ENCODE assay signal across 9 mouse cellular contexts in the genomic region with DNA sequence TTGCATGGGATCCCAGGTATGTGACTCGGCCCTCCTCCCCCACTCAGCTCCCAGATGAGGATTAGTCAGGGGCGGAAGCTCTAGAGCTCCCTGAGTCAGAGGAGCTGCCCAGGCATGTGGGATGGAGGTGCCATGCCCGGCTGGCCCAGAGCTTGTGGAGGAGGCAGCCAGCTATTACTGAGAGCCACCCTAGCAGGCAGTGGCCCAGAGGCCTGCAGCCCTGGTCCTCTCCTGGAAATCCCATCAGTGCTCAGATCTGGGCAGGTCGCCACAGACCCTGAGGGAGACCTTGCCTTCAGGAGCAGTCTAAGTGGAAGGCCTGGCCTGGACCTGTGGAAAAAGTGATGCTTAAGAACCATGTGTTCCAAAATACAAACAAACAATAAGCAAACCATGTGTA. TPM values are rescaled to one million over a fixed set of nuclear protein-coding genes. Genes with fewer than 3 reads are reported as not detected.
DNase-seq lines count a peak whose midpoint lies in the region; ATAC-seq and TF ChIP-seq lines count a peak whose summit lies in the region.
"Had no signal": no experiment of that assay in that cellular context is flagged by ENCODE, and none has a peak within 500 bp of the region (broad histone marks: within the 10 kb centered on the region; RNA-seq: fewer than 3 reads in every experiment).

No protein-coding gene starts in this region.

- H3K36me3 ChIP-seq in lung, embryonic 15.5 days = no peaks in the 10 kb centered on the region
- H3K36me3 ChIP-seq in lung, postnatal 0 days (ENCODE audit: insufficient read depth, low read length) = no peaks in the 10 kb centered on the region
- H3K36me3 ChIP-seq in myocyte (ENCODE audit: control insufficient read depth, insufficient read depth) = no peaks in the 10 kb centered on the region
- H3K36me3 ChIP-seq in hindbrain, embryonic 16.5 days (ENCODE audit: control insufficient read depth, insufficient read depth, low read length) = no peaks in the 10 kb centered on the region
- H3K36me3 ChIP-seq in midbrain, embryonic 14.5 days (ENCODE audit: control insufficient read depth, insufficient read depth, low read length) = no peaks in the 10 kb centered on the region

- DNase-seq in lung, postnatal 0 days (ENCODE audit: low spot score) = no peak
- DNase-seq in adrenal gland, postnatal 14 days = peak; percentile 65
- DNase-seq in gastrocnemius, adult 18-20 months (ENCODE audit: low spot score) = peak; percentile 64
- DNase-seq in midbrain, embryonic 14.5 days = no peak

- H3K4me2 ChIP-seq in lung, embryonic 15.5 days = no peak overlapping the region
- H3K4me2 ChIP-seq in lung, postnatal 0 days (replicated peaks; ENCODE audit: low read depth, low read length) = no peak overlapping the region
- peak overlapping the region; percentile 53 for H3K4me2 ChIP-seq in myocyte (ENCODE audit: low read depth)
- no peak overlapping the region for H3K4me2 ChIP-seq in hindbrain, embryonic 16.5 days (ENCODE audit: low read length)
- no peak overlapping the region for H3K4me2 ChIP-seq in midbrain, embryonic 14.5 days (ENCODE audit: low read length)

- H3K9ac ChIP-seq in lung, embryonic 15.5 days = no peak overlapping the region
- no peak overlapping the region for H3K9ac ChIP-seq in lung, postnatal 0 days (replicated peaks; ENCODE audit: low read depth)
- no peak overlapping the region for H3K9ac ChIP-seq in hindbrain, embryonic 16.5 days (ENCODE audit: low read depth, low read length)
- H3K9ac ChIP-seq in midbrain, embryonic 14.5 days (replicated peaks; ENCODE audit: low read length) = no peak overlapping the region

- H3K9me3 ChIP-seq in lung, embryonic 15.5 days = no peaks in the 10 kb centered on the region
- no peaks in the 10 kb centered on the region for H3K9me3 ChIP-seq in lung, postnatal 0 days (ENCODE audit: low read length)
- H3K9me3 ChIP-seq in hindbrain, embryonic 16.5 days (ENCODE audit: control insufficient read depth, low read length) = no peaks in the 10 kb centered on the region
- no peaks in the 10 kb centered on the region for H3K9me3 ChIP-seq in midbrain, embryonic 14.5 days (ENCODE audit: control insufficient read depth, low read length)
- H3K9me3 ChIP-seq: limb, embryonic 13.5 days had no signal

- TF ChIP-seq EP300 in lung, postnatal 0 days (IDR thresholded peaks at IDR 0.05) = no peak

- H3K27ac ChIP-seq in lung, embryonic 15.5 days = peak overlapping the region; percentile 79
- H3K27ac ChIP-seq in lung, postnatal 0 days (ENCODE audit: low read length) = no peak overlapping the region
- no peak overlapping the region for H3K27ac ChIP-seq in hindbrain, embryonic 16.5 days (ENCODE audit: low read depth, low read length)
- no peak overlapping the region for H3K27ac ChIP-seq in midbrain, embryonic 14.5 days (replicated peaks; ENCODE audit: low read depth, low read length)

- ATAC-seq in lung, embryonic 15.5 days (ENCODE audit: borderline replicate concordance, extremely low read depth, low FRiP score, low TSS enrichment) = no peak
- no peak for ATAC-seq in lung, postnatal 0 days
- no peak for ATAC-seq in hindbrain, embryonic 16.5 days
- ATAC-seq in midbrain, embryonic 14.5 days (ENCODE audit: low FRiP score, low TSS enrichment) = no peak
- ATAC-seq: activated CD4-positive, CD25-positive, alpha-beta regulatory T cell, adult 4 months had no signal

- WGBS in lung, embryonic 15.5 days = 69% methylated on average over 4 of the region's 4 CpGs
- WGBS in lung, postnatal 0 days = 75% methylated on average over 4 of the region's 4 CpGs
- WGBS in hindbrain, embryonic 16.5 days = 84% methylated on average over 4 of the region's 4 CpGs
- WGBS in midbrain, embryonic 14.5 days = 67% methylated on average over 4 of the region's 4 CpGs

- peaks cover 50% of the 10 kb centered on the region for H3K4me1 ChIP-seq in lung, embryonic 15.5 days
- peaks cover 28% of the 10 kb centered on the region for H3K4me1 ChIP-seq in lung, postnatal 0 days (ENCODE audit: insufficient read depth, low read depth, low read length)
- peaks cover 12% of the 10 kb centered on the region for H3K4me1 ChIP-seq in hindbrain, embryonic 16.5 days (ENCODE audit: control insufficient read depth, insufficient read depth, low read depth, low read length)
- H3K4me1 ChIP-seq in midbrain, embryonic 14.5 days (ENCODE audit: control insufficient read depth, insufficient read depth, low read length) = peaks cover 8% of the 10 kb centered on the region; the same call in 1 of the 2 replicates

- no peaks in the 10 kb centered on the region for H3K27me3 ChIP-seq in lung, embryonic 15.5 days
- H3K27me3 ChIP-seq in lung, postnatal 0 days (replicated peaks; ENCODE audit: insufficient read depth, low read length) = no peaks in the 10 kb centered on the region
- no peaks in the 10 kb centered on the region for H3K27me3 ChIP-seq in myocyte (ENCODE audit: control insufficient read depth, insufficient read depth, insufficient read length)
- no peaks in the 10 kb centered on the region for H3K27me3 ChIP-seq in hindbrain, embryonic 16.5 days (replicated peaks; ENCODE audit: control insufficient read depth, insufficient read depth, low read length)
- 0 out of 2 replicates have a peak, but pooled peaks cover 2% of the 10 kb centered on the region for H3K27me3 ChIP-seq in midbrain, embryonic 14.5 days (ENCODE audit: control insufficient read depth, insufficient read depth, low read length)
- H3K27me3 ChIP-seq: limb, embryonic 13.5 days had no signal

- TF ChIP-seq CTCF in lung, postnatal 0 days (IDR thresholded peaks at IDR 0.05) = no peak

- TF ChIP-seq POLR2A in myocyte (IDR thresholded peaks at IDR 0.05; ENCODE audit: insufficient read length, low read depth) = peak; percentile 36

- no peak overlapping the region for H3ac ChIP-seq in myocyte (ENCODE audit: control insufficient read depth, insufficient read length)

- no peak overlapping the region for H3K4me3 ChIP-seq in lung, embryonic 15.5 days
- H3K4me3 ChIP-seq in lung, postnatal 0 days (ENCODE audit: low read depth, low read length) = no peak overlapping the region
- no peak overlapping the region for H3K4me3 ChIP-seq in myocyte
- H3K4me3 ChIP-seq in hindbrain, embryonic 16.5 days (ENCODE audit: low read length) = no peak overlapping the region
- no peak overlapping the region for H3K4me3 ChIP-seq in midbrain, embryonic 14.5 days (replicated peaks; ENCODE audit: low read depth, low read length)
- H3K4me3 ChIP-seq: limb, embryonic 13.5 days had no signal

- H3K79me2 ChIP-seq in myocyte (ENCODE audit: control insufficient read depth, insufficient read depth) = peaks cover 81% of the 10 kb centered on the region

TF ChIP-seq in myocyte, 11 proteins besides CTCF, POLR2A, EP300 and RAD21:
- TF ChIP-seq MAX (IDR thresholded peaks at IDR 0.05; ENCODE audit: low read depth) = no peak
- no peak for TF ChIP-seq E2F4 (IDR thresholded peaks at IDR 0.05; ENCODE audit: insufficient read depth)
- TF ChIP-seq USF1 (IDR thresholded peaks at IDR 0.05; ENCODE audit: low read depth) = no peak
- no peak for TF ChIP-seq MYOG (IDR thresholded peaks at IDR 0.05; ENCODE audit: control insufficient read depth in 1 of 3, insufficient read depth in 1 of 3, insufficient read length in 2 of 3, low read depth in 2 of 3)
- TF ChIP-seq REST (IDR thresholded peaks at IDR 0.05; ENCODE audit: insufficient read depth, insufficient read length) = no peak
- no peak for TF ChIP-seq CEBPB (IDR thresholded peaks at IDR 0.05; ENCODE audit: insufficient read depth, poor library complexity, severe bottlenecking)
- TF ChIP-seq SRF (IDR thresholded peaks at IDR 0.05; ENCODE audit: control insufficient read depth, insufficient read length, low read depth) = no peak
- no peak for TF ChIP-seq MYOD1 (IDR thresholded peaks at IDR 0.05; ENCODE audit: control insufficient read depth in 1 of 3, insufficient read length in 2 of 3, low read depth in 2 of 3)
- no peak for TF ChIP-seq TCF12 (IDR thresholded peaks at IDR 0.05; ENCODE audit: insufficient read depth, poor library complexity, severe bottlenecking)
- no peak for TF ChIP-seq TCF3 (IDR thresholded peaks at IDR 0.05; ENCODE audit: insufficient read length, low read depth)
- no peak for TF ChIP-seq POLR2AphosphoS2 (IDR thresholded peaks at IDR 0.05; ENCODE audit: insufficient read length, low read depth)
TF ChIP-seq in myocyte: peak in this region for 0.

RNA-seq across cellular contexts. Expression of a gene that starts 7.0 kb away (rescaled TPM):
- 3.7 and 4.3 TPM in 2 replicates for polyA plus RNA-seq in lung, embryonic 15.5 days (2015; fragmentation: Nextera tagmentation; extraction: Ambion mirVana)
- polyA plus RNA-seq in lung, postnatal 0 days (2015; fragmentation: Nextera tagmentation; extraction: Ambion mirVana) = 4.9 and 5.2 TPM in 2 replicates
- total RNA-seq in adrenal gland, postnatal 14 days (2021) = 25.3 and 33.2 TPM in 2 replicates
- total RNA-seq in gastrocnemius, adult 18-20 months (2021) = 10 to 100 TPM in 1 of 2 experiments, 1 to 10 TPM in 1; 7.7 to 11.0 TPM
- polyA plus RNA-seq in myocyte (2012; fragmentation: generic; extraction: Trizol) = 70.1 TPM
- 1.0 and 1.1 TPM in 2 replicates for polyA plus RNA-seq in hindbrain, embryonic 16.5 days (2015; fragmentation: Nextera tagmentation; extraction: Ambion mirVana)
- polyA plus RNA-seq in midbrain, embryonic 14.5 days (2014; fragmentation: Nextera tagmentation; extraction: Ambion mirVana) = 0.89 and 1.6 TPM in 2 replicates

RNA-seq across cellular contexts. Expression of a gene that starts 24.2 kb away (rescaled TPM):
- 8.3 and 9.3 TPM in 2 replicates for polyA plus RNA-seq in lung, embryonic 15.5 days (2015; fragmentation: Nextera tagmentation; extraction: Ambion mirVana)
- polyA plus RNA-seq in lung, postnatal 0 days (2015; fragmentation: Nextera tagmentation; extraction: Ambion mirVana) = 29.9 and 43.0 TPM in 2 replicates
- 34.1 and 37.6 TPM in 2 replicates for total RNA-seq in adrenal gland, postnatal 14 days (2021)
- 1,000 to 10,000 TPM in 1 of 2 experiments, 100 to 1,000 TPM in 1; 975 to 1,075 TPM for total RNA-seq in gastrocnemius, adult 18-20 months (2021)
- 202 TPM for polyA plus RNA-seq in myocyte (2012; fragmentation: generic; extraction: Trizol)
- polyA plus RNA-seq in hindbrain, embryonic 16.5 days (2015; fragmentation: Nextera tagmentation; extraction: Ambion mirVana) = 7.7 and 7.9 TPM in 2 replicates
- polyA plus RNA-seq in midbrain, embryonic 14.5 days (2014; fragmentation: Nextera tagmentation; extraction: Ambion mirVana) = 2.8 and 3.1 TPM in 2 replicates

RNA-seq across cellular contexts. Expression of a gene that starts 48.9 kb away (rescaled TPM):
- polyA plus RNA-seq in lung, embryonic 15.5 days (2015; fragmentation: Nextera tagmentation; extraction: Ambion mirVana) = 232 and 246 TPM in 2 replicates
- 130 and 152 TPM in 2 replicates for polyA plus RNA-seq in lung, postnatal 0 days (2015; fragmentation: Nextera tagmentation; extraction: Ambion mirVana)
- 48.4 and 54.1 TPM in 2 replicates for total RNA-seq in adrenal gland, postnatal 14 days (2021)
- total RNA-seq in gastrocnemius, adult 18-20 months (2021) = 10 to 100 TPM; 21.6 to 22.7 TPM
- polyA plus RNA-seq in myocyte (2012; fragmentation: generic; extraction: Trizol) = 85.6 TPM
- polyA plus RNA-seq in hindbrain, embryonic 16.5 days (2015; fragmentation: Nextera tagmentation; extraction: Ambion mirVana) = 48.1 and 57.5 TPM in 2 replicates
- 62.3 and 63.9 TPM in 2 replicates for polyA plus RNA-seq in midbrain, embryonic 14.5 days (2014; fragmentation: Nextera tagmentation; extraction: Ambion mirVana)

Comparison
In these comparisons a context has a peak if more than half of its experiments do, and no peak if none do; other contexts are left out.
1. DNase-seq: peak in adrenal gland, postnatal 14 days (single experiment) and gastrocnemius, adult 18-20 months (single experiment); none in lung, postnatal 0 days (single experiment) and midbrain, embryonic 14.5 days (single experiment).
2. RNA of a gene that starts 7.0 kb away (polyA plus RNA-seq): 70.1 TPM in myocyte (single experiment); 4.9 to 5.2 TPM in lung, postnatal 0 days, 3.7 to 4.3 TPM in lung, embryonic 15.5 days, 0.89 to 1.6 TPM in midbrain, embryonic 14.5 days and 1.0 to 1.1 TPM in hindbrain, embryonic 16.5 days; every median in the first group is over 10 times any median in the second.